Mouse (Mus musculus): ENCODE data around the gene Ppfia1. TPM values are rescaled to one million over a fixed set of nuclear protein-coding genes. Genes with fewer than 3 reads are reported as not detected.

The Ppfia1 gene
- polyA plus RNA-seq, 1 experiment from 2014 or later, result 43.7 TPM

GRCm38 (mm10) chr7:144519852-144520251 lies 33.7 kb downstream of the Ppfia1 start:
- ATAC-seq (ENCODE audit: low FRiP score, low read depth), result no peak
- Histone ChIP-seq H3K27ac (no peak overlapping the region), H3K27me3 (replicated peaks) (no peaks in the 10 kb centered on the region), H3K9me3 (no peaks in the 10 kb centered on the region), H3K36me3 (peaks cover 51% of the 10 kb centered on the region), H3K4me1 (no peaks in the 10 kb centered on the region; the same call in 1 of the 2 replicates), H3K4me3 (no peak overlapping the region), H3K9ac (no peak overlapping the region), H3K4me2 (replicated peaks) (no peak overlapping the region)
- WGBS, result 96% methylated on average over 5 of the region's 5 CpGs

GRCm38 (mm10) chr7:144516711-144517110 lies 36.8 kb downstream of the Ppfia1 start:
- peaks cover 81% of the 10 kb centered on the region for H3K36me3 ChIP-seq
- H3K27ac ChIP-seq, result no peak overlapping the region
- H3K4me3 ChIP-seq, result no peak overlapping the region
- ATAC-seq (ENCODE audit: low FRiP score, low read depth), result no peak
- H3K9ac ChIP-seq, result no peak overlapping the region
- no peaks in the 10 kb centered on the region for H3K9me3 ChIP-seq
- H3K27me3 ChIP-seq (replicated peaks), result no peaks in the 10 kb centered on the region
- H3K4me2 ChIP-seq (replicated peaks), result no peak overlapping the region
- no peaks in the 10 kb centered on the region for H3K4me1 ChIP-seq
- WGBS, result 87% methylated on average over 5 of the region's 5 CpGs

- WGBS, result 93% methylated on average over 4 of the region's 4 CpGs
- no peaks in the 10 kb centered on the region for H3K9me3 ChIP-seq
- H3K4me2 ChIP-seq (replicated peaks), result no peak overlapping the region
- H3K4me1 ChIP-seq, result no peaks in the 10 kb centered on the region
- H3K36me3 ChIP-seq, result peaks cover 96% of the 10 kb centered on the region
- ATAC-seq (ENCODE audit: low FRiP score, low read depth), result no peak
- H3K4me3 ChIP-seq, result no peak overlapping the region
- H3K27me3 ChIP-seq (replicated peaks), result no peaks in the 10 kb centered on the region
- no peak overlapping the region for H3K27ac ChIP-seq
- no peak overlapping the region for H3K9ac ChIP-seq
These were observed 44.4 kb downstream of the Ppfia1 start for GRCm38 (mm10) chr7:144509090-144509489.

GRCm38 (mm10) chr7:144506807-144507206 lies 46.7 kb downstream of the Ppfia1 start:
- H3K4me3 ChIP-seq, result no peak overlapping the region
- H3K27me3 ChIP-seq (replicated peaks), result no peaks in the 10 kb centered on the region
- ATAC-seq (ENCODE audit: low FRiP score, low read depth), result no peak
- H3K27ac ChIP-seq, result no peak overlapping the region
- no peaks in the 10 kb centered on the region for H3K4me1 ChIP-seq
- WGBS, result 100% methylated on average over 1 of the region's 1 CpGs
- H3K36me3 ChIP-seq, result peaks cover 98% of the 10 kb centered on the region
- H3K4me2 ChIP-seq (replicated peaks), result no peak overlapping the region
- no peak overlapping the region for H3K9ac ChIP-seq
- no peaks in the 10 kb centered on the region for H3K9me3 ChIP-seq

GRCm38 (mm10) chr7:144503959-144504358 lies 49.6 kb downstream of the Ppfia1 start:
- Histone ChIP-seq H3K4me3 (no peak overlapping the region), H3K4me1 (no peaks in the 10 kb centered on the region), H3K4me2 (replicated peaks) (no peak overlapping the region), H3K36me3 (peaks cover 93% of the 10 kb centered on the region), H3K27me3 (replicated peaks) (no peaks in the 10 kb centered on the region), H3K9me3 (no peaks in the 10 kb centered on the region), H3K27ac (no peak overlapping the region), H3K9ac (no peak overlapping the region)
- no peak for ATAC-seq (ENCODE audit: low FRiP score, low read depth)
- 89% methylated on average over 4 of the region's 4 CpGs for WGBS

- 90% methylated on average over 1 of the region's 1 CpGs for WGBS
- Histone ChIP-seq H3K4me3 (no peak overlapping the region), H3K9me3 (no peaks in the 10 kb centered on the region), H3K4me1 (no peaks in the 10 kb centered on the region), H3K4me2 (replicated peaks) (no peak overlapping the region), H3K27me3 (replicated peaks) (no peaks in the 10 kb centered on the region), H3K27ac (no peak overlapping the region), H3K9ac (no peak overlapping the region), H3K36me3 (peaks cover 84% of the 10 kb centered on the region)
- ATAC-seq (ENCODE audit: low FRiP score, low read depth), result no peak
These were observed 60.6 kb downstream of the Ppfia1 start for GRCm38 (mm10) chr7:144492931-144493330.

- H3K4me1 ChIP-seq, result no peaks in the 10 kb centered on the region
- no peaks in the 10 kb centered on the region for H3K9me3 ChIP-seq
- no peaks in the 10 kb centered on the region for H3K27me3 ChIP-seq (replicated peaks)
- H3K4me3 ChIP-seq, result no peak overlapping the region
- no peak overlapping the region for H3K4me2 ChIP-seq (replicated peaks)
- 94% methylated on average over 8 of the region's 8 CpGs for WGBS
- ATAC-seq (ENCODE audit: low FRiP score, low read depth), result no peak
- peaks cover 73% of the 10 kb centered on the region for H3K36me3 ChIP-seq
- no peak overlapping the region for H3K27ac ChIP-seq
- H3K9ac ChIP-seq, result no peak overlapping the region
These were observed 63.2 kb downstream of the Ppfia1 start for GRCm38 (mm10) chr7:144490201-144490873.

GRCm38 (mm10) chr7:144489067-144489774 lies 64.3 kb downstream of the Ppfia1 start:
- Histone ChIP-seq H3K9me3 (no peaks in the 10 kb centered on the region), H3K27ac (no peak overlapping the region), H3K36me3 (peaks cover 77% of the 10 kb centered on the region), H3K4me3 (no peak overlapping the region), H3K27me3 (replicated peaks) (no peaks in the 10 kb centered on the region), H3K4me1 (no peaks in the 10 kb centered on the region), H3K9ac (no peak overlapping the region), H3K4me2 (replicated peaks) (no peak overlapping the region)
- ATAC-seq (ENCODE audit: low FRiP score, low read depth), result no peak
- 92% methylated on average over 6 of the region's 6 CpGs for WGBS

- no peaks in the 10 kb centered on the region for H3K9me3 ChIP-seq
- H3K4me2 ChIP-seq (replicated peaks), result no peak overlapping the region
- no peak overlapping the region for H3K27ac ChIP-seq
- no peak overlapping the region for H3K4me3 ChIP-seq
- no peak overlapping the region for H3K9ac ChIP-seq
- peaks cover 79% of the 10 kb centered on the region for H3K36me3 ChIP-seq
- H3K27me3 ChIP-seq (replicated peaks), result no peaks in the 10 kb centered on the region
- no peaks in the 10 kb centered on the region for H3K4me1 ChIP-seq
- no peak for ATAC-seq (ENCODE audit: low FRiP score, low read depth)
These were observed 73.2 kb downstream of the Ppfia1 start for GRCm38 (mm10) chr7:144480314-144480713.

- no peak overlapping the region for H3K27ac ChIP-seq
- WGBS, result 92% methylated on average over 1 of the region's 1 CpGs
These were observed 74.0 kb downstream of the Ppfia1 start for GRCm38 (mm10) chr7:144479569-144479968.

GRCm38 (mm10) chr7:144475741-144476140 lies 77.8 kb downstream of the Ppfia1 start:
- Histone ChIP-seq H3K27me3 (replicated peaks) (no peaks in the 10 kb centered on the region), H3K9me3 (no peaks in the 10 kb centered on the region), H3K27ac (no peak overlapping the region), H3K4me1 (no peaks in the 10 kb centered on the region), H3K4me2 (replicated peaks) (no peak overlapping the region), H3K9ac (no peak overlapping the region), H3K4me3 (no peak overlapping the region), H3K36me3 (peaks cover 38% of the 10 kb centered on the region)
- ATAC-seq (ENCODE audit: low FRiP score, low read depth), result no peak
- 92% methylated on average over 3 of the region's 3 CpGs for WGBS

More at GRCm38 (mm10) chr7:144479569-144479968, 74.0 kb downstream of the Ppfia1 start:
- Histone ChIP-seq H3K27me3 (replicated peaks) (no peaks in the 10 kb centered on the region), H3K9ac (no peak overlapping the region), H3K9me3 (no peaks in the 10 kb centered on the region), H3K4me2 (replicated peaks) (no peak overlapping the region), H3K4me3 (no peak overlapping the region), H3K36me3 (peaks cover 73% of the 10 kb centered on the region), H3K4me1 (no peaks in the 10 kb centered on the region)
- ATAC-seq (ENCODE audit: low FRiP score, low read depth), result no peak

- H3K27me3 ChIP-seq (replicated peaks), result no peaks in the 10 kb centered on the region
- peaks cover 17% of the 10 kb centered on the region for H3K36me3 ChIP-seq
- H3K9me3 ChIP-seq, result no peaks in the 10 kb centered on the region
- no peak overlapping the region for H3K9ac ChIP-seq
- peaks cover 11% of the 10 kb centered on the region for H3K4me1 ChIP-seq
- ATAC-seq (ENCODE audit: low FRiP score, low read depth), result no peak
- WGBS, result 78% methylated on average over 4 of the region's 4 CpGs
- no peak overlapping the region for H3K4me3 ChIP-seq
- no peak overlapping the region for H3K4me2 ChIP-seq (replicated peaks)
- H3K27ac ChIP-seq, result no peak overlapping the region
These were observed 80.0 kb downstream of the Ppfia1 start for GRCm38 (mm10) chr7:144473486-144473885.

Data from neural tube, embryonic 12.5 days (tissue).